ENCODE assay signal across 28 mouse cellular contexts in genomic region chr4:34555604-34556003, GRCm38 (mm10). TPM values are rescaled to one million over a fixed set of nuclear protein-coding genes. Genes with fewer than 3 reads are reported as not detected.
DNase-seq lines count a peak whose midpoint lies in the region; ATAC-seq and TF ChIP-seq lines count a peak whose summit lies in the region.
"Had no signal": no experiment of that assay in that cellular context is flagged by ENCODE, and none has a peak within 500 bp of the region (broad histone marks: within the 10 kb centered on the region; RNA-seq: fewer than 3 reads in every experiment).

No protein-coding gene starts in this region.

- no peak overlapping the region for H3K4me2 ChIP-seq in heart, embryonic 12.5 days
- peak overlapping the region; percentile 12; the same call in 1 of the 2 replicates for H3K4me2 ChIP-seq in neural tube, embryonic 13.5 days
- H3K4me2 ChIP-seq: limb, embryonic 13.5 days; liver, embryonic 13.5 days; midbrain, embryonic 12.5 days; neural tube, embryonic 15.5 days had no signal

- H3K27me3 ChIP-seq in heart, embryonic 12.5 days (replicated peaks): no peaks in the 10 kb centered on the region
- H3K27me3 ChIP-seq in neural tube, embryonic 13.5 days: no peaks in the 10 kb centered on the region
- H3K27me3 ChIP-seq: limb, embryonic 13.5 days; liver, embryonic 13.5 days; midbrain, embryonic 12.5 days; neural tube, embryonic 15.5 days had no signal

- ATAC-seq in heart, embryonic 12.5 days (ENCODE audit: insufficient number of reproducible peaks, low FRiP score): no peak
- ATAC-seq in neural tube, embryonic 13.5 days (ENCODE audit: low read depth): no peak
- ATAC-seq: forebrain, embryonic 14.5 days; hindbrain, embryonic 16.5 days had no signal

- no peak for TF ChIP-seq CTCF in lung, adult 2 months (IDR thresholded peaks at IDR 0.05; ENCODE audit: insufficient read depth, low read length)

- H3K9me3 ChIP-seq in heart, embryonic 12.5 days (replicated peaks): no peaks in the 10 kb centered on the region
- H3K9me3 ChIP-seq in neural tube, embryonic 13.5 days: no peaks in the 10 kb centered on the region
- H3K9me3 ChIP-seq: G1E; limb, embryonic 13.5 days; liver, embryonic 13.5 days; midbrain, embryonic 12.5 days; neural tube, embryonic 15.5 days had no signal

- peaks cover 5% of the 10 kb centered on the region; the same call in 1 of the 2 replicates for H3K36me3 ChIP-seq in heart, embryonic 12.5 days
- no peaks in the 10 kb centered on the region; the same call in 1 of the 2 replicates for H3K36me3 ChIP-seq in neural tube, embryonic 13.5 days
- H3K36me3 ChIP-seq: midbrain, embryonic 12.5 days; neural tube, embryonic 15.5 days had no signal

- peak; percentile 26 to 29 for DNase-seq in heart, adult 9 months (ENCODE audit: low spot score in 2 of 2)
- peak; percentile 11 for DNase-seq in kidney, adult 9 months
- no peak for DNase-seq in kidney, postnatal 10 days
- DNase-seq in neural tube, embryonic 10.5 days (ENCODE audit: extremely low spot score, low spot score): no peak
- DNase-seq in lung, adult 2 months: no peak
- DNase-seq: adrenal gland, postnatal 10 days; B cell, adult 2 months; cerebellum, adult 8-10 months; cerebellum, postnatal 25 days; gastrocnemius, postnatal 36 days; kidney, adult 18-20 months; liver, embryonic 13.5 days; lung, adult 18-20 months; lung, postnatal 10 days; retina, postnatal 1 day; right cerebral cortex, postnatal 14 days; thymus, postnatal 4 days had no signal

- H3K9ac ChIP-seq in heart, embryonic 12.5 days: no peak overlapping the region
- H3K9ac ChIP-seq in neural tube, embryonic 13.5 days: no peak overlapping the region
- H3K9ac ChIP-seq: limb, embryonic 13.5 days; liver, embryonic 13.5 days; midbrain, embryonic 12.5 days; neural tube, embryonic 15.5 days had no signal

- TF ChIP-seq POLR2A in lung, adult 2 months (IDR thresholded peaks at IDR 0.05; ENCODE audit: borderline replicate concordance, extremely low read depth, low read depth, low read length): no peak

- no peak overlapping the region for H3K4me3 ChIP-seq in heart, embryonic 12.5 days
- H3K4me3 ChIP-seq in neural tube, embryonic 13.5 days: no peak overlapping the region
- H3K4me3 ChIP-seq in lung, adult 2 months (replicated peaks; ENCODE audit: extremely low read depth, low read depth, low read length): no peak overlapping the region
- H3K4me3 ChIP-seq: left cerebral cortex, adult 2 months; limb, embryonic 13.5 days; liver, embryonic 13.5 days; midbrain, embryonic 12.5 days; neural tube, embryonic 15.5 days had no signal

- peaks cover 32% of the 10 kb centered on the region for H3K4me1 ChIP-seq in heart, embryonic 12.5 days (replicated peaks)
- peaks cover 67% of the 10 kb centered on the region for H3K4me1 ChIP-seq in neural tube, embryonic 13.5 days (replicated peaks)
- H3K4me1 ChIP-seq in lung, adult 2 months (ENCODE audit: control insufficient read depth, insufficient read depth, low read length): peaks cover 22% of the 10 kb centered on the region

- 85% methylated on average over 3 of the region's 3 CpGs for WGBS in heart, embryonic 12.5 days
- 96% methylated on average over 3 of the region's 3 CpGs for WGBS in neural tube, embryonic 13.5 days
- 74% methylated on average over 3 of the region's 3 CpGs for WGBS in lung, adult 2 months

- H3K27ac ChIP-seq in heart, embryonic 12.5 days (ENCODE audit: poor library complexity, severe bottlenecking): no peak overlapping the region
- H3K27ac ChIP-seq in neural tube, embryonic 13.5 days (replicated peaks): no peak overlapping the region
- H3K27ac ChIP-seq: kidney, postnatal 0 days; left cerebral cortex, adult 2 months; limb, embryonic 13.5 days; liver, embryonic 13.5 days; macrophage; midbrain, embryonic 12.5 days; neural tube, embryonic 15.5 days had no signal

RNA-seq across cellular contexts. Expression of gene Akirin2, which starts 4.9 kb away (rescaled TPM):
- 61.3 and 63.2 TPM in 2 replicates for polyA plus RNA-seq in heart, embryonic 12.5 days (2016; fragmentation: Nextera tagmentation; extraction: Ambion mirVana)
- 113 TPM in 2 replicates for polyA plus RNA-seq in neural tube, embryonic 13.5 days (2015; fragmentation: Nextera tagmentation; extraction: Ambion mirVana)
- 24.1 and 26.0 TPM in 2 replicates for polyA plus RNA-seq in lung, adult 2 months (2012; rRNA removed)

RNA-seq across cellular contexts. Expression of gene Orc3, which starts 59.1 kb away (rescaled TPM):
- polyA plus RNA-seq in heart, embryonic 12.5 days (2016; fragmentation: Nextera tagmentation; extraction: Ambion mirVana): 76.2 and 82.2 TPM in 2 replicates
- 85.6 and 94.2 TPM in 2 replicates for polyA plus RNA-seq in neural tube, embryonic 13.5 days (2015; fragmentation: Nextera tagmentation; extraction: Ambion mirVana)
- polyA plus RNA-seq in lung, adult 2 months (2012; rRNA removed): 8.8 and 18.4 TPM in 2 replicates

RNA-seq across cellular contexts. Expression of gene Rars2, which starts 59.2 kb away (rescaled TPM):
- 53.7 and 62.1 TPM in 2 replicates for polyA plus RNA-seq in heart, embryonic 12.5 days (2016; fragmentation: Nextera tagmentation; extraction: Ambion mirVana)
- polyA plus RNA-seq in neural tube, embryonic 13.5 days (2015; fragmentation: Nextera tagmentation; extraction: Ambion mirVana): 61.4 and 64.3 TPM in 2 replicates
- 5.1 and 7.5 TPM in 2 replicates for polyA plus RNA-seq in lung, adult 2 months (2012; rRNA removed)

Comparison
In these comparisons a context has a peak if more than half of its experiments do, and no peak if none do; other contexts are left out.
1. DNase-seq: peak in heart, adult 9 months (2 of 2) and kidney, adult 9 months (single experiment); none in kidney, postnatal 10 days (single experiment), neural tube, embryonic 10.5 days (single experiment) and lung, adult 2 months (single experiment).